Mouse (Mus musculus): ENCODE results near the gene Nipal3. TPM values are rescaled to one million over a fixed set of nuclear protein-coding genes. Genes with fewer than 3 reads are reported as not detected.

Gene Nipal3
- total RNA-seq (2021) (10 to 100 TPM; 35.0 to 41.5 TPM), polyA plus RNA-seq (2012; rRNA removed) (27.0 and 39.4 TPM in 2 replicates)
- long read RNA-seq, full-length matches to known transcripts = 7 of 19 reads
- long read RNA-seq, partial matches to known transcripts = 2 of 19 reads
- long read RNA-seq, other reads (novel, unspliced or antisense) = 10 of 19 reads

DNA sequence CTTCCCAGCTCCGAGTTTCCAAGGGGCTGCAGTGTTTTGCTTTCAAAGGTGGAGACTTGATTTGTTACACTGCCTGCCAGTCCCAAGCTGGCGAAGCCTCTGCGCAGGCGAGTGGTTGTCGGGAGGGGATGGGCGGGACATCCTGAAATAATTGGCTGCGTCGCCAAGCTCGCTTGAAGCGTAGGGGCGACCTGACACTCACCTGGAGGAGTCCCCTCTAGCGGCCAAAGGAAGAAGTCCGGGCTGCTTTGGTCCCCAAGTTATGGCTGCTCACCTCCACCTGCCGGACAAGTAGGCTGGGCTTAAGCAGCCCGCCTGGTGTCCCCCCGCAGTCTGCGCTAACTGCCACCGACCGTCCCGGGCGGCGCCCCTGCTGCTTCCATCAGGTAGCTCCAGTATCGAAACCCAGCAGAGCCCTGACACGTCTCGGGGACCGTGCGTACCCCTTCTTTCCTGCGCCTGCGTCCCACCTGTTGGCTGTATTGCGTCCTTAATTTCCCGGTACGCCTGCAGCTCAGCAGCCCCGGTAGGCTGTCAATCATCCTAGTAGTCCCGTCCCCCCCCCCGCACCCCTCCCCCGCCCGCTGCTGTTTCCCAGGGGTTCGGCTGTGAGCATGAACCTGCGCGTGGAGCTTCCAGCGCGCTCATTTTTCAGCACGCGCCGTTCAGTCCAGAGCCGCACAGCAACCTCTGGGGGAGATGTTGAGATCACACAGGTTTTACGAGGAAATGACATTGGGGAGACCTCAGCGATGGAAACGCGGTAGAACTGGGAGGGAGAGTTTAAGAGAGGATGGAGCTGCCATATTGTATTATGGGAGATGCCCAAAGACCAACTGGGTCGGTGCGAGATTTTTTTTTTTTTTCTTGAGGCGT is at the start of gene Nipal3, which contains the start of gene Stpg1:
Nipal3 (minus strand) TSS at position 518 of the 876 bp plus-strand sequence.
Stpg1 (plus strand) TSS at position 270 of the 876 bp plus-strand sequence.
- Histone ChIP-seq H3K4me3 (peak within 1 kb of the TSS; percentile 98), H3K9ac (ENCODE audit: low read depth, low read length) (peak within 1 kb of the TSS; percentile 79), H3K36me3 (ENCODE audit: control insufficient read depth, insufficient read depth, low read length) (no peaks in the 10 kb centered on the region), H3K4me1 (ENCODE audit: control insufficient read depth, insufficient read depth, low read length) (peaks cover 5% of the 10 kb centered on the region), H3K27ac (peak within 1 kb of the TSS; percentile 86), H3K79me2 (replicated peaks; ENCODE audit: control insufficient read depth, insufficient read depth, low read length) (no peaks in the 10 kb centered on the region), H3K27me3 (ENCODE audit: control insufficient read depth, insufficient read depth, low read length) (no peaks in the 10 kb centered on the region)
- TF ChIP-seq CTCF (IDR thresholded peaks at IDR 0.05) = peak; percentile 86
- peak; percentile 22; the same call in 1 of the 2 replicates for TF ChIP-seq EP300 (IDR thresholded peaks at IDR 0.05; ENCODE audit: insufficient read depth, low read depth, low read length)
- TF ChIP-seq POLR2A (IDR thresholded peaks at IDR 0.05; ENCODE audit: insufficient read depth, low read depth, low read length) = peak; percentile 47; the same call in 1 of the 2 replicates
- DNase-seq = peak; percentile 85 to 92
- intact Hi-C loops (cut with DNase I) = loop anchor here (2.0 kb wide), 1 partner anchor 62 kb away; the partner anchor contains the start of gene Rcan3
- WGBS = under 1% methylated on average over 53 of the region's 53 CpGs

DNA sequence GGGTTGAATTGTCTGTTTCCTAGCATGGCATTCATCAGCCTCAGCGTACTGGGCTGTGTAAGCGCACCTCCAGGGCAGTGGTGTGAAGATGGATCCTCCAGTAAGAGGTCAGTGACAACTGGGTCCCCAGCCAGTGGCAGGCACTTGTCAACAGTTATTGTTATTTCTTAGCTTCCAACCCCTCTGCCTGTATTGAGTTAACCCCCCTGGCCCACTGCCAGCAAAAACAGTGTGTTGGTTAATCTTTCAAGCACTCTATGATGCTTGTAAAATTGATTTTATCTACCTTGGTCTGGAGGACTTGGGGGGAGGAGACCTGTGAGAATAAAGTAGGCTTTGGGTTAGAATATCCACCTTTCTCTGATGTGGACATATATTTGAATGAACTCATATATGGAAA is 49.4 kb upstream of the Nipal3 start:
- DNase-seq = no peak
- Histone ChIP-seq H3K36me3 (ENCODE audit: control insufficient read depth, insufficient read depth, low read length) (no peaks in the 10 kb centered on the region), H3K4me1 (ENCODE audit: control insufficient read depth, insufficient read depth, low read length) (no peaks in the 10 kb centered on the region; the same call in 1 of the 2 replicates), H3K9ac (ENCODE audit: low read depth, low read length) (no peak overlapping the region), H3K4me3 (no peak overlapping the region), H3K79me2 (replicated peaks; ENCODE audit: control insufficient read depth, insufficient read depth, low read length) (no peaks in the 10 kb centered on the region), H3K27ac (no peak overlapping the region), H3K27me3 (ENCODE audit: control insufficient read depth, insufficient read depth, low read length) (no peaks in the 10 kb centered on the region)
- TF ChIP-seq CTCF (IDR thresholded peaks at IDR 0.05) (no peak), POLR2A (IDR thresholded peaks at IDR 0.05; ENCODE audit: insufficient read depth, low read depth, low read length) (no peak), EP300 (IDR thresholded peaks at IDR 0.05; ENCODE audit: insufficient read depth, low read depth, low read length) (no peak)
- intact Hi-C loops (cut with DNase I) = no loop called here
- 81% methylated on average over 2 of the region's 2 CpGs for WGBS

GRCm38 (mm10) chr4:135540057-135540456 is 45.2 kb upstream of the Nipal3 start:
- no peaks in the 10 kb centered on the region for H3K27me3 ChIP-seq (ENCODE audit: control insufficient read depth, insufficient read depth, low read length)
- 56% methylated on average over 9 of the region's 9 CpGs for WGBS
- no peaks in the 10 kb centered on the region; the same call in 1 of the 2 replicates for H3K4me1 ChIP-seq (ENCODE audit: control insufficient read depth, insufficient read depth, low read length)
- no peak overlapping the region for H3K9ac ChIP-seq (ENCODE audit: low read depth, low read length)
- no peaks in the 10 kb centered on the region for H3K36me3 ChIP-seq (ENCODE audit: control insufficient read depth, insufficient read depth, low read length)
- H3K4me3 ChIP-seq = no peak overlapping the region
- DNase-seq = no peak
- H3K27ac ChIP-seq = no peak overlapping the region
- intact Hi-C loops (cut with DNase I) = no loop called here
- TF ChIP-seq EP300 (IDR thresholded peaks at IDR 0.05; ENCODE audit: insufficient read depth, low read depth, low read length) = no peak
- TF ChIP-seq CTCF (IDR thresholded peaks at IDR 0.05) = no peak
- no peak for TF ChIP-seq POLR2A (IDR thresholded peaks at IDR 0.05; ENCODE audit: insufficient read depth, low read depth, low read length)
- H3K79me2 ChIP-seq (replicated peaks; ENCODE audit: control insufficient read depth, insufficient read depth, low read length) = no peaks in the 10 kb centered on the region

- 74% methylated on average over 12 of the region's 12 CpGs for WGBS
- H3K79me2 ChIP-seq (replicated peaks; ENCODE audit: control insufficient read depth, insufficient read depth, low read length) = no peaks in the 10 kb centered on the region
- no peak overlapping the region for H3K9ac ChIP-seq (ENCODE audit: low read depth, low read length)
- TF ChIP-seq POLR2A (IDR thresholded peaks at IDR 0.05; ENCODE audit: insufficient read depth, low read depth, low read length) (no peak), CTCF (IDR thresholded peaks at IDR 0.05) (no peak), EP300 (IDR thresholded peaks at IDR 0.05; ENCODE audit: insufficient read depth, low read depth, low read length) (no peak)
- H3K27me3 ChIP-seq (ENCODE audit: control insufficient read depth, insufficient read depth, low read length) = no peaks in the 10 kb centered on the region
- H3K4me1 ChIP-seq (ENCODE audit: control insufficient read depth, insufficient read depth, low read length) = no peaks in the 10 kb centered on the region
- H3K27ac ChIP-seq = no peak overlapping the region
- DNase-seq = no peak
- no peak overlapping the region for H3K4me3 ChIP-seq
- H3K36me3 ChIP-seq (ENCODE audit: control insufficient read depth, insufficient read depth, low read length) = no peaks in the 10 kb centered on the region
- intact Hi-C loops (cut with DNase I) = no loop called here
Measured at GRCm38 (mm10) chr4:135539056-135539455, 44.2 kb upstream of the Nipal3 start.

DNA sequence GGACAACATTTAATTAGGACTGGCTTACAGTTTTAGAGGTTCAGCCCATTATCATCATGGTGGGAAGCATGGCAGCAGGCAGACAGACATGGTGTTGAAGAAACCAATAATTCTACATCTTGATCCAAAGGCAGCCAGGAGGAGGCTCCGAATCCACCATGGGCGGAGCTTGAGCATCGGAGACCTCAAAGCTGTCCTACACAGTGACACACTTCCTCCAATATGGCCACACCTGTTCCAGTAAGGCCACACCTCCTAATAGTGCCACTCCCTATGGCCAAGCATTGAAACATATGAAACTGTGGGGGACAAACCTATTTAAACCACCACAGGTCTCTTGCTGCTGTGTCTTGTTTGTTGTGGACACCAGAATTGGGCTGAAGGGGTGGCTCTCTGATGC is 40.2 kb upstream of the Nipal3 start:
- no peaks in the 10 kb centered on the region for H3K36me3 ChIP-seq (ENCODE audit: control insufficient read depth, insufficient read depth, low read length)
- H3K9ac ChIP-seq (ENCODE audit: low read depth, low read length) = no peak overlapping the region
- H3K4me3 ChIP-seq = no peak overlapping the region
- no peak for DNase-seq
- 95% methylated on average over 3 of the region's 3 CpGs for WGBS
- TF ChIP-seq CTCF (IDR thresholded peaks at IDR 0.05) = no peak
- TF ChIP-seq POLR2A (IDR thresholded peaks at IDR 0.05; ENCODE audit: insufficient read depth, low read depth, low read length) = no peak
- no peak for TF ChIP-seq EP300 (IDR thresholded peaks at IDR 0.05; ENCODE audit: insufficient read depth, low read depth, low read length)
- H3K27me3 ChIP-seq (ENCODE audit: control insufficient read depth, insufficient read depth, low read length) = no peaks in the 10 kb centered on the region
- intact Hi-C loops (cut with DNase I) = no loop called here
- H3K4me1 ChIP-seq (ENCODE audit: control insufficient read depth, insufficient read depth, low read length) = no peaks in the 10 kb centered on the region
- H3K79me2 ChIP-seq (replicated peaks; ENCODE audit: control insufficient read depth, insufficient read depth, low read length) = no peaks in the 10 kb centered on the region
- no peak overlapping the region for H3K27ac ChIP-seq

Data from heart, adult 2 months (tissue).